Mouse (Mus musculus): ENCODE measurements around the gene Arhgap24. TPM values are rescaled to one million over a fixed set of nuclear protein-coding genes. Genes with fewer than 3 reads are reported as not detected.

Gene Arhgap24
- total RNA-seq, 2 experiments from 2014 or later, result 5.9 to 6.1 TPM

DNA sequence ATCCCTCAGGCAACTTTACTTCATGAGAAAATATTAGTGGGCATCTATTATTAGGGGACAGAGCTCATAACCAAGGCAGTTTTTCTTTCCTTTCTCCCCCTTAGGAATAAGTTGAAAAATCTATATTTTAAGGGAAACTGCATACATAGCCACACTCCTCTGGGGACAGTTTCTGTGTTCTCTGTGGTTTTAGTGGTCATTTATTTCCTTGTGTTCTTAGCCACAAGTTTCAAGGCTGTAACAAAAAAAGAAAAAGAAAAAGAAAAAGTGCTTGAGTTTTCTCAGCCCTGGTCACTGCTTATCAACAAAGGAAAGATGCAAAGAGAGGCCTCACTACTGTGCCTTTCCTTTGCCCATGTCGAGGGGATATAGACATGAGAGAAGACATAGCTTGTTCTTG, 71.3 kb downstream of the Arhgap24 start:
- no peak for TF ChIP-seq CTCF (IDR thresholded peaks at IDR 0.05)
- no peak for DNase-seq (ENCODE audit: extremely low spot score in 1 of 2, low spot score in 2 of 2)
- intact Hi-C loops (cut with DNase I), result no loop called here
- no peak overlapping the region for H3K4me3 ChIP-seq
- no peak overlapping the region for H3K27ac ChIP-seq

DNA sequence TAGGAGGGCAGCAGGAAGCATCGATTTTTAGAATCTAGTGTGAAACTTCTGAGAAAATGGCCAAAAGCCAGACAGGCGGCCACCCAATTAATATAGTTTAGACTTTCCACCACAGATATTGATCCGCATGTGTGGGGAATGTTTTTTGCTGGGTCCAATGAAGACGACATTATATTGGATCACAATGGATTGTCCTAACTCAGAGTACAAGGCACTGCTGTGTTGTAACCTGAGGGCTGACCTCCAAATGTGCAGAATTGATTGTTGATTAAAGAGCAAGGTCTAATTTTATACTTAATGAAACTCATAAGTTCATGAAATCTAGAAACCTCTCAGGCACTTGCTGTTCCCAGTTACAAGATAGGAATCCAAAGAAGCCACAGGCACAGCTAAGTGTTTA, 74.8 kb downstream of the Arhgap24 start:
- intact Hi-C loops (cut with DNase I), result no loop called here
- no peak for DNase-seq (ENCODE audit: extremely low spot score in 1 of 2, low spot score in 2 of 2)
- no peak for TF ChIP-seq CTCF (IDR thresholded peaks at IDR 0.05)
- no peak overlapping the region for H3K4me3 ChIP-seq
- no peak overlapping the region for H3K27ac ChIP-seq

DNA sequence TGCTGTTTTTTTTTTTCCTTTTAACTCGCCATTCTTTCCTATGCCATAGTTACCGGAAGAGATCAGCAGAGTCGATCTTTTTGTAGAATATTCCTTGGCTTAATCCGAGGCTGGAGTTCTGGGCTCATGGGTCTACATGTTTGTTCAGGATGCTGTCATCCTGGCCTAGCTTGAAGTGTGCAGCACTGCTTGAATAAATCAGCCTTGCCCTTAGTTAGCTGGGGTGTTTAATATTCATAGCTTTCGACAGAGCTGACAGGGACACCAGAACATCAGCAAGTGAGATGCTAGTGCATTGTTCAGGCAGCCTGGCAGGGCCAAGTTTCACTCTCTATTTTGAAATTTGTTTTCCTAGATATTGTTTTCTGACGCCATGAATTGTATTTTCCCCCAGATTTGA, 79.1 kb downstream of the Arhgap24 start:
- Histone ChIP-seq H3K27ac (no peak overlapping the region), H3K4me3 (no peak overlapping the region)
- intact Hi-C loops (cut with DNase I), result no loop called here
- no peak for TF ChIP-seq CTCF (IDR thresholded peaks at IDR 0.05)
- no peak for DNase-seq (ENCODE audit: extremely low spot score in 1 of 2, low spot score in 2 of 2)

DNA sequence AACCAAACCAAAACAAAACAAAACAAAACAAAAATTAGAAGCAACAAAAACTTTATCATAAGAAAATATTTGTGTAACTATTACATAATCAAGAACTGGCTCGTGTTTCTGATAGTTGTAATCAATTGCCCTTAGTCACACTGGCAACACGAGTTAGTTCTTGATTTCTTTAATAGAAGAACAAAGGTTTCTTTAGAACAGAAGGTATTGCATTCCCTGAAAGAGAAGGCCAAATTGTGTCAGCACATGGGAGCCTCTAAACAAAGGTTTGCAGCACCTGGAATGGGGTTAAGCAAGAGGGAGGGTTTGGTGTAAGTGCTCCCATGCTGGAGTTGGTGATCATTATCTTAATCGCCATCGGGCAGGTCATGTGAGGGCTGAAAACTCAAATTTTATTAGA, 82.8 kb downstream of the Arhgap24 start:
- Histone ChIP-seq H3K27ac (no peak overlapping the region), H3K4me3 (no peak overlapping the region)
- DNase-seq (ENCODE audit: extremely low spot score in 1 of 2, low spot score in 2 of 2), result no peak
- no peak for TF ChIP-seq CTCF (IDR thresholded peaks at IDR 0.05)
- intact Hi-C loops (cut with DNase I), result no loop called here

DNA sequence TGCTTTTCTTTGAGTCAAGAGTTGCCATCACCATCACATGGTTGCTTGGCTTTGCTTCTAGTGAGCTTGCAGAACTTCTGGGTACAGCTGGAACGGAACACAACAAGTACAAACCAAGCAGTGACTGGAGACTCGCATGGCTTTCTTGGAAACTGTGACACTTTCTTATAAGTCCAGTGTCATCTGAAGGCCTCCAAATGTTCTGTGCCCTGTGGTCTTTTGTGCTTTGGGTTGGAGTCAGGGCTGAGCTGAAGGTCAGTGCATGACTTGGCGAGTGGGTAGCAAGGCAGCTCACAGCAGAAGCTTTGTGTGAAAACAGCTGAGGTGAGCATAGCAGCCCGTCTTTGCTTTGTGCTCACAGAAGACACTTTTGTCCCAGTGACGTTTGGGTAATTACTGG, 87.6 kb downstream of the Arhgap24 start:
- Histone ChIP-seq H3K27ac (no peak overlapping the region), H3K4me3 (no peak overlapping the region)
- no peak for TF ChIP-seq CTCF (IDR thresholded peaks at IDR 0.05)
- DNase-seq (ENCODE audit: extremely low spot score in 1 of 2, low spot score in 2 of 2), result no peak
- intact Hi-C loops (cut with DNase I), result no loop called here

DNA sequence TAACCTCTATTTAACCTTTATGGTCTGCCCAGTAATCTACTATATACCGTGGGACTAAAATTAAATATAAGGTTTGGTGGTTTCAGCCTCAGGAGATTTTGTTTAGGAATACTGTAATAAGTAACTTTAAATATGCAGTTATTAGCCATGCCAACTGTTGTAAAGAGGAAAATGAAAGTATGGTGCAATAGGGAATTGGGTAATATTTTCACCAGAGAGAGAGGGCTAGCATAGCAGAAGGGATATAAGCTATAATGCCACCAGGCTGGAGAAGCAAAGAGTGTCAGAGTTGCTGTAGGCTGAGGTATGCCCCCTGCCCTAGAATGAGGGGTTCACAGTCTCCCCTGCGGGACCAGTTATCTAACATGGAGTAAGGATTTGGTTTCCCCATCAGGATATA, 90.3 kb downstream of the Arhgap24 start:
- Histone ChIP-seq H3K27ac (no peak overlapping the region), H3K4me3 (no peak overlapping the region)
- intact Hi-C loops (cut with DNase I), result no loop called here
- TF ChIP-seq CTCF (IDR thresholded peaks at IDR 0.05), result no peak
- no peak for DNase-seq (ENCODE audit: extremely low spot score in 1 of 2, low spot score in 2 of 2)

DNA sequence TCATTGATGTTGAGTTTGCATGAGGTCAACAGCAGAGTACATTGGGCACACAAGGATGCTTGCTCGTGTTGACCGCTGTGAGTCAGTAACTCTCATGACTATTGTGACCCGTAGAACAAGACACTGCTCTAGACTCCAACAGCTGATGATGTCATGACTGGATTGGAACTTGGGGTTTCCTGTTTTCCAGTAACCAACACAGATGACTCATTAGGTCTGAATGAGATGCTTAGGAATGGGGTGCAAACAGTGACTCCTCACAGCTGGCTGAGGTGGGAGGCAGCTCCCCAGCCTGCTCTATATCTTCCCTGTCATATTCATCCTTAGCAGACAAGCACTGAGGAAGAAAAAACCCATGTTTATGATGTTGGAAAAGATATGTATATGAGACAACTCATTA, 95.6 kb downstream of the Arhgap24 start:
- no peak overlapping the region for H3K27ac ChIP-seq
- intact Hi-C loops (cut with DNase I), result no loop called here
- DNase-seq (ENCODE audit: extremely low spot score in 1 of 2, low spot score in 2 of 2), result no peak

DNA sequence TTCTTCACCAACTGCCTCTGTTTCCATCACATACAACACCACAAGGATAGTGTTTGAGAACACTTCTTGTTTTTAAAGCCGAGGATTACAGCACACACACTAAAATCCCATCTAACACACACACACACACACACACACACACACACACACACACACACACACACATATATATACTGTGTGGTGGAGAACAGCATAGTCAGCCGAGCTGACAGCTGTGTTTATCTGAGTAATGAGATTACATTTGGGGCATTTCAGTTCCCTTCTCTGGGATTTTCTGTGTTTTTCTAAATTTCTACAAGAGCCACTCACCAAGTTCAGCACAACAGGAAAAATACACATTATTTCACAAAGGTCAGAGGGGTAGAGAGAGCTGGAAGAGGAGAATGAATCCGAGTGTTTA, 96.5 kb downstream of the Arhgap24 start:
- DNase-seq (ENCODE audit: extremely low spot score in 1 of 2, low spot score in 2 of 2), result no peak
- no peak for TF ChIP-seq CTCF (IDR thresholded peaks at IDR 0.05)
- no peak overlapping the region for H3K4me3 ChIP-seq
- H3K27ac ChIP-seq, result no peak overlapping the region
- intact Hi-C loops (cut with DNase I), result no loop called here

More for the DNA sequence above, 95.6 kb downstream of the Arhgap24 start:
- no peak for TF ChIP-seq CTCF (IDR thresholded peaks at IDR 0.05)
- no peak overlapping the region for H3K4me3 ChIP-seq

DNA sequence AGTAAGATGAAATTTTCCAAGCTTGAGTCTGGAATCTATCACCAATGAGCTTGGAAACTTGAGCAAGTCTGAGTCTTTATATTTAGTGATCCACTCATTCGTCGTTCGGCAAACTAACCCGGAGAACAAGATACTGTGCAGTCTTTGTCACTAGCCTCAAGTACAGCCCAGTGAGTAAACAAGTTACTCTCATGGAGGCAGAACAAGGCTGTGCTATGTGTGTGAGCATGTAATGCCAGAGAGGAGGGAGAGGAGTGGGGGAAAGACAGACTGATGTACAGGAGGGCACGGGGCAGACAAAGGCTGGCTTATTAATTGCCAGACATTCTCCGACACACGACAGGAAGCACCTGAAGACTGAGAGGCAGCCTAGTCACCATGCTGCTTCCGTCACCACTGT, 97.2 kb downstream of the Arhgap24 start:
- intact Hi-C loops (cut with DNase I), result no loop called here
- Histone ChIP-seq H3K4me3 (no peak overlapping the region), H3K27ac (no peak overlapping the region)
- TF ChIP-seq CTCF (IDR thresholded peaks at IDR 0.05), result no peak
- DNase-seq (ENCODE audit: extremely low spot score in 1 of 2, low spot score in 2 of 2), result no peak

DNA sequence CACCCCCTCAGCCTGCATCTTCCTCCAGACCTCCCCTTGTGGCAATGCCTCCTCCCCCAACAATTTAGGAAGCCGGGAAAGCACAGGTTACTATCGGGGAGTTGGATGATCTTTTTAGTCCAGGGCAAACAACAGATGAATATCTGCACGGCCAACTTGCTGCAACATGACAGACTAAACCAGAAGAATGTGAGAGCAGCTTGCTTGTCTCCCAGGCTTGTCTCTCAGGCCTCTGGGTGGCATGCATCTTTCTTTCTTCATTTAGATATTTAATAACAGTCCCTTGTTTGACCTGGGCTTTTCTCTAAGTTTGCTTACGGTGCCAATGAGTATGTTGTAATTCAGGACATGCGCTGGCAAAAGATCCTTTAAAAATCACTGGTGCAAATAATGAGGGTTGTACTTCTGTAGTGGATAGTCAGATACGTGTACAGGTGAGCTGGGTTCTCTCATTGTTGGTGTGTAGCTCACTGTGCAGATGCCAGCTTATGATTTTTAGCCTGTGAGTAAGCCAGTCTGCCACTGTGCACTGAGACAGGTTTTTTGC, 101.7 kb downstream of the Arhgap24 start:
- no peak for TF ChIP-seq CTCF (IDR thresholded peaks at IDR 0.05)
- no peak overlapping the region for H3K27ac ChIP-seq
- intact Hi-C loops (cut with DNase I), result no loop called here
- DNase-seq (ENCODE audit: extremely low spot score in 1 of 2, low spot score in 2 of 2), result no peak
- H3K4me3 ChIP-seq, result no peak overlapping the region

DNA sequence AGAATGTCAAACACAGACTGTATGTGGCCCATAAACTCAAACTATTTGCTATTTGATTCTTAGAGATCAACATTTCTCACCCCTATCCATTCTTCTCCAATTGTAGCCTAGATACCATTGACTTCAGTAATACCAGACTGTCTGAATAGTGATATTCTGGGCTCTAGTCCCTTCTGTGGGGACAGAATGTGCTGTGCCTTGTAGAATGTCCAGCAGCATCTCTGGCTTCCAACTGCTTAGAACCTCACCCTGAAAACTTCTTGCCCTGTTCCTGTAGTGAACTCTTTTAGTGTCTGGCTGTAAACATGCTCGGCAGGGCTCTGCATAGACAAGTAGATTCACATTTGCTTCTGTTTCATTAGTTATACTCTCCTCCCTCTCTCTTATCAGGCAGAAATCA, 110.2 kb downstream of the Arhgap24 start:
- TF ChIP-seq CTCF (IDR thresholded peaks at IDR 0.05), result no peak
- Histone ChIP-seq H3K27ac (no peak overlapping the region), H3K4me3 (no peak overlapping the region)
- no peak for DNase-seq (ENCODE audit: extremely low spot score in 1 of 2, low spot score in 2 of 2)
- intact Hi-C loops (cut with DNase I), result no loop called here

DNA sequence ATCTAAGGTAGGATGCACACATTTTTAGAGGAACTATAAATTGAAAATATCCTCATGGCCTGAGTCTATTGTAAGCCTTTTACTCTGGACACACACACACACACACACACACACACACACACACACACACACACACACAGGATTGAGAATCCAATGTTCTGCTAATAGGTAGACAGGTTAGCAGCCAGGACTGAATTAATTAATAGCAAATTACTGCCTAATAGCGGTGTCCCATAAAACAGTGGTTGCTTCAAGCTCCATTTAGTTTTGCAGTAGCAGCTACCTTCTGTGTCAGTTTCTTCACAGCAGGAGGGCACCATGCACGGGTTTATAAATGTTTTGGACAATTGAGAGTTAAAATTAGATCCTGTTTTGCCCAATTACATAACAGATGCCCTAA, 111.9 kb downstream of the Arhgap24 start:
- intact Hi-C loops (cut with DNase I), result no loop called here
- DNase-seq (ENCODE audit: extremely low spot score in 1 of 2, low spot score in 2 of 2), result no peak
- Histone ChIP-seq H3K27ac (no peak overlapping the region), H3K4me3 (no peak overlapping the region)
- TF ChIP-seq CTCF (IDR thresholded peaks at IDR 0.05), result no peak

DNA sequence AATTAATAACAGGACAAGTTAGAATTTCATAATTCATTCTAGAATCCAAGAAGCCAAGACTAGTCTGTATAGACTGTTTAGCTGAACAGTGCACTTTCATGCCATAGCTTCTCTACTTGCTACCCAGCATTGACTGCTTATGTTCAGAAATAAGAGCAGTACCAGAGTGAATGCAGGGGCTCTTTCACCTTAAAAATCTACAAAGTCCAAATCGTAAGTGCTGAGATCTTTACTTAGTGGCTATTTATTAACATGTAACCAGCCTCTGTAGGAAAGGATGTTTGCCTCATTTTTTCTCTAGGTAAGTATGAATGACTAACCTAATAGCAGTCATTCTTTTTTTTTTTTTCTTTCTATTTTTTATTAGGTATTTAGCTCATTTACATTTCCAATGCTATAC, 117.9 kb downstream of the Arhgap24 start:
- H3K4me3 ChIP-seq, result no peak overlapping the region
- TF ChIP-seq CTCF (IDR thresholded peaks at IDR 0.05), result no peak
- intact Hi-C loops (cut with DNase I), result no loop called here
- no peak for DNase-seq (ENCODE audit: extremely low spot score in 1 of 2, low spot score in 2 of 2)
- no peak overlapping the region for H3K27ac ChIP-seq

DNA sequence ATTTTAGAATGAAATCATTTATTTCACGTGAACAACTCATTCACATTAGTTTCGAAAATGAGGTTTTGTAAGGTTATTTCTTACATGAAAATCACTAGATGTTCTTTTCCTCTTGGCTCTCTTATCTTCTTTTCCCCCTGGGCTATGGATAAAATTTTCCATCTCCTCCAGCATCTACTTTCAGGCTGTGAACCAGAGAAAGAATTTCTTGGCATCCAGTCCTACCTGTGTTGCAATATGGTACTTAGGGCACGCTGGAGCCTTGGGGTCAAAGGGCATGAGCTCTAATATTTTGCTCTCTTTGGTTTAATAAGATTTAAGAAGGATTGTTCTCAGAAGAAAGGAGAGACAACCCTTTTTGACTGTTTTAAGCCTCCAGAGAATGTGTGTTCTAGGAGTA, 132.4 kb downstream of the Arhgap24 start:
- no peak for TF ChIP-seq CTCF (IDR thresholded peaks at IDR 0.05)
- Histone ChIP-seq H3K4me3 (no peak overlapping the region), H3K27ac (no peak overlapping the region)
- intact Hi-C loops (cut with DNase I), result no loop called here
- DNase-seq (ENCODE audit: extremely low spot score in 1 of 2, low spot score in 2 of 2), result no peak
